In genomic region chr2:35816056-35816661, GRCm38 (mm10) we compare ENCODE assay signal across 12 mouse cellular contexts.
DNase-seq lines count a peak whose midpoint lies in the region; ATAC-seq lines count a peak whose summit lies in the region.
"Had no signal": no experiment of that assay in that cellular context is flagged by ENCODE, and none has a peak within 500 bp of the region (broad histone marks: within the 10 kb centered on the region; RNA-seq: fewer than 3 reads in every experiment).

No protein-coding gene starts in this region.

- intact Hi-C loops in heart, postnatal 25 days (cut with DNase I), result no loop called here

- DNase-seq in adrenal gland, postnatal 14 days, result peak; percentile 35
- DNase-seq in adrenal gland, postnatal 25 days, result no peak
- peak; percentile 33 for DNase-seq in kidney, postnatal 14 days
- DNase-seq in kidney, adult 11 months, result no peak
- DNase-seq in adipocyte (ENCODE audit: low spot score), result peak; percentile 10
- peak; percentile 16 for DNase-seq in heart, postnatal 25 days (ENCODE audit: low spot score)
- no peak for DNase-seq in urinary bladder, adult 2 months (ENCODE audit: low spot score)
- DNase-seq: cerebellum, adult 8-10 months; gastrocnemius, postnatal 14 days; right cerebral cortex, postnatal 4 days had no signal

- no peak for ATAC-seq in monocyte, adult 5-6 weeks (replicated peaks; ENCODE audit: insufficient number of reproducible peaks, low FRiP score, low TSS enrichment, poor library complexity, severe bottlenecking)
- ATAC-seq: hindbrain, postnatal 0 days had no signal

Comparison
In these comparisons a context has a peak if more than half of its experiments do, and no peak if none do; other contexts are left out.
1. DNase-seq: peak in adrenal gland, postnatal 14 days (single experiment), kidney, postnatal 14 days (single experiment), adipocyte (single experiment) and heart, postnatal 25 days (single experiment); none in adrenal gland, postnatal 25 days (single experiment), kidney, adult 11 months (single experiment) and urinary bladder, adult 2 months (single experiment).